Mouse (Mus musculus) midbrain, embryonic 16.5 days (tissue): Measurements from ENCODE around the gene Fam84a. TPM values are rescaled to one million over a fixed set of nuclear protein-coding genes. Genes with fewer than 3 reads are reported as not detected.

ENCODE experiments used
- ATAC-seq: fragments of 200-750 bp; cut with Nextera tagmentation; 2 replicates; pipeline ENCODE4 v1.8.0; 2017; ENCODE audit warnings: moderate TSS enrichment
- H3K27ac ChIP-seq: fragments of 300-500 bp; sonication (generic); 2 replicates; pipeline ENCODE4 v1.5.1; 2014; ENCODE audit warnings: mild to moderate bottlenecking, low read length, mixed read lengths
- H3K27me3 ChIP-seq: fragments of 300-500 bp; sonication (generic); 2 replicates; pipeline ENCODE4 v1.6.1; 2014; ENCODE audit warnings: low read depth, low read length, mixed read lengths; ENCODE audit not compliant: control insufficient read depth, insufficient read depth
- H3K36me3 ChIP-seq: fragments of 300-500 bp; sonication (generic); 2 replicates; pipeline ENCODE4 v1.6.1; 2014; ENCODE audit warnings: mild to moderate bottlenecking, low read length, moderate library complexity, mixed read lengths; ENCODE audit not compliant: control insufficient read depth, insufficient read depth
- H3K4me1 ChIP-seq: fragments of 300-500 bp; sonication (generic); 2 replicates; pipeline ENCODE4 v1.6.1; 2014; ENCODE audit warnings: mild to moderate bottlenecking, low read length, mixed read lengths; ENCODE audit not compliant: control insufficient read depth, insufficient read depth
- H3K4me2 ChIP-seq: fragments of 300-500 bp; sonication (generic); 2 replicates; pipeline ENCODE4 v1.6.1; 2014; ENCODE audit warnings: mild to moderate bottlenecking, low read length, mixed read lengths
- H3K4me3 ChIP-seq: fragments of 300-500 bp; sonication (generic); 2 replicates; pipeline ENCODE4 v1.5.1; 2014; ENCODE audit warnings: low read depth, mild to moderate bottlenecking, low read length, moderate library complexity, mixed read lengths
- H3K9ac ChIP-seq: fragments of 300-500 bp; sonication (generic); 2 replicates; pipeline ENCODE4 v1.6.1; 2014; ENCODE audit warnings: low read depth, low read length, mixed read lengths
- H3K9me3 ChIP-seq: fragments of 300-500 bp; sonication (generic); replicated peaks from 2 replicates; pipeline ENCODE4 v1.6.1; 2014; ENCODE audit warnings: mild to moderate bottlenecking, low read length, mixed read lengths; ENCODE audit not compliant: control insufficient read depth, poor library complexity, severe bottlenecking
- WGBS: fragments of 180-500 bp; shearing (Covaris S2); extraction: QIAGEN DNeasy Blood & Tissue Kit; methylation state at CpG from one replicate; pipeline ENCODE4 v1.1.7; 2014; 5-methylcytosine and 5-hydroxymethylcytosine counted together
- polyA plus RNA-seq: library from polyadenylated mRNA; unstranded; fragments of >200 nt; fragmentation: Nextera tagmentation; extraction: Ambion mirVana; gene quantifications from 2 replicates; pipeline ENCODE4 v1.2.1, GENCODE M21; 2015

Fam84a gene
- polyA plus RNA-seq, 1 experiment from 2014 or later = 75.7 TPM

DNA sequence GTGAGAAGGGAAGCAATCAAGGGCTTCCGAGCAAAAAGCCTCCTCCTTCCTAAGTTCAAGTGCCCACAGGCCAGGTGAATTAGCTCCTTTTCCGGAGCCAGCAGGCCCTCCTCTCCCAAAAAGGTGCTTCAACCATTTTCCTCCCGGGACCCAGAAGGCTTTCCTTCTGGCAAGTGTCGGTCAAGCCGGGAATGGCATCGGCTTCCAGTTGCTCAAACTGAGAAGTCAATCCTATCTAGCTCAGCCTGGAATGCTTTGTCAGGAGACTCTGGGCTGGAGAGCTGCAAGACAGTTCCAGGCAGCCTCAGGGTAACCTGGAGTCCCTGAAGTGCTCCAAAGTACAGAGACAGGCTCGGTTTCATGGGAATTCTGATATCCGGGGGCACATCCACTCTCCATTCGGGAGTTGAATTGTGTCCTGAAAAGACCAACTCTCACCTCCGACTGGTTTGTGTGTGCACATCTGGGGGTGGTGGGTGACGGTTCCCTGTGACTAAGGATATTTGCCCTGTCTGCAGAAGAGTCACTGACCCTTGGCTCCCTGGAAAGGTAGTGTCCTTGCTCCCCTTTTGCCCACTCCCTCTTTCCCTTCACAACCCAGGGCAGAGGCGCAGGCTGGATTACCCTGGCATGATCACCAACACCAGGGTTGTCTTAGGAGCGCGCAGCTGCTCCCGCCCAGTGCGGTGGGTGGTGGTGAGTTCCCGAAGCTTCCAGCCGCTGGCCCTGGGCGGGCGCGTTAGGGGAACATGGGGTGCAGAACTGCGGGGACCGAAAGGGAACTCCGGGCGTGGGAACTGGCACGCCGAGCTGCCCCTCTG, 2.6 kb downstream of the Fam84a start:
- Histone ChIP-seq H3K9ac (peak overlapping the region; percentile 79), H3K27me3 (no peaks in the 10 kb centered on the region), H3K27ac (peak overlapping the region; percentile 88), H3K4me2 (peak overlapping the region; percentile 94), H3K4me1 (peaks cover 11% of the 10 kb centered on the region), H3K9me3 (no peaks in the 10 kb centered on the region), H3K36me3 (no peaks in the 10 kb centered on the region), H3K4me3 (peak overlapping the region; percentile 74)
- no peak for ATAC-seq
- WGBS = 8% methylated on average over 27 of the region's 27 CpGs

DNA sequence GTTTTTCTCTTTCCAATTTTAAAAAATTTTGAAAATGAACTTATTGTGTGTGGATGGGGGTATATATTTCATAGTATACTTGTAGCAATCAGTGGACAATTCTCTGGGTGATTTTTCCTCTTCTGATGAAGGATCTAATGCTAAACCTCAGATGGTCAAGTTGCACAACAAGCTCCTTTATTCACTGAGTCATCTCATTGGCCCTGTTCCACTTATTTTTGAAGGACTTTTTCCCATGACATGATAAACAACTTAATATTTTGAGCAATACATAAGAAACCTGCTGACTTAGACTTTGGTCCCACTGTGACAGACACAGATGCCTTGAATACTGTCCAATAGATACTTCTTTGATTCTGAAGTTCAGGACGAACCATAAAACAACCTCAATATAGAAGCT, 14.8 kb downstream of the Fam84a start:
- Histone ChIP-seq H3K27ac (no peak overlapping the region), H3K27me3 (no peaks in the 10 kb centered on the region), H3K4me2 (no peak overlapping the region), H3K4me1 (no peaks in the 10 kb centered on the region), H3K9me3 (no peaks in the 10 kb centered on the region), H3K36me3 (no peaks in the 10 kb centered on the region), H3K9ac (no peak overlapping the region), H3K4me3 (no peak overlapping the region)
- ATAC-seq = no peak
- WGBS = 71% methylated on average over 1 of the region's 1 CpGs

DNA sequence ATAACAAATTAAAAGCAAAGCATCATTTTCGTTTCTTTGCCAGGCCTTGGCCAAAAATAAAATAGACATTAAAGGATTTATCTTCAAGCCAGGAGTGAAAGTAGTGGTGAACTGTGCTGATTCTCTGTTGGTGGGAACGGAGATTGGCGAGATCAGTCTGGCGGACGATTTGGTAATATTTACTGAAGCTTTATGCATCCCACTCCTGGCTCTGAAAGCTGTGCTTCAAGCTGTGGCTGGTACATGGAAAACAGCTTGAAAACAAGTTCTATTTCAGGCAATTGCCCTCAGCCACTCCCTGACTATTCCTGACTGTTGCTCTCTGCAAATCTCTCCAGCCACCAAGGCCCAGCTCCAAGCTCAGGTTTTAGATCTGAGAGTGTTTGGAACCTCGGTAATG, 37.1 kb downstream of the Fam84a start:
- Histone ChIP-seq H3K4me2 (no peak overlapping the region), H3K27me3 (no peaks in the 10 kb centered on the region), H3K4me1 (no peaks in the 10 kb centered on the region), H3K4me3 (no peak overlapping the region), H3K36me3 (no peaks in the 10 kb centered on the region), H3K9ac (no peak overlapping the region), H3K9me3 (no peaks in the 10 kb centered on the region), H3K27ac (no peak overlapping the region)
- no peak for ATAC-seq
- 84% methylated on average over 6 of the region's 6 CpGs for WGBS

DNA sequence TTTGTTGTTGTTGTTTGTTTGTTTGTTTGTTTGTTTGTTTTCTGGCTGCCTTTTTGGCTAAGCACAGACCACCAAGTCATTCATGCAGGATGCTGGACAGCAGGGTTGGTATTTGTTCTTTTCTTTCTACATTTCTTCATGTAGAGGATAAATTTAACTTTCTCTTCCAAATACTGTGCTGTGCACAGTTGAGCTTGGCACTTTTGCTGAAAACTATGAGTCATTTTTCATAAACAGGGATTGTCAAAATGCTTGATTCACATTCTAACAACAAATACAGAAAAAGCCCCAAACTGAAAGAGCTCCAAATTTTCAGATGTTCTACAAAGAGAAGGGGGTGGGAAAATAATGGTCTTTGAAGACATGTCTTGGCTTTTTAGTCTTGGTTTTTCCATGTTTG, 54.9 kb downstream of the Fam84a start:
- H3K27me3 ChIP-seq = no peaks in the 10 kb centered on the region
- no peak overlapping the region for H3K9ac ChIP-seq
- H3K4me3 ChIP-seq = no peak overlapping the region
- ATAC-seq = no peak
- no peaks in the 10 kb centered on the region for H3K36me3 ChIP-seq
- no peak overlapping the region for H3K27ac ChIP-seq
- no peak overlapping the region for H3K4me2 ChIP-seq
- H3K9me3 ChIP-seq = no peaks in the 10 kb centered on the region
- no peaks in the 10 kb centered on the region for H3K4me1 ChIP-seq
